Mouse (Mus musculus) embryonic facial prominence, embryonic 10.5 days (tissue): Measurements from ENCODE around the gene Kdm2a. TPM values are rescaled to one million over a fixed set of nuclear protein-coding genes. Genes with fewer than 3 reads are reported as not detected.

Experiments
- DNase-seq: peaks from one replicate; pipeline ENCODE4 v3.0.0-alpha.2; 2017; ENCODE audit warnings: low spot score
- H3K27ac ChIP-seq: fragments of 300-500 bp; sonication (generic); replicated peaks from 2 replicates; pipeline ENCODE4 v1.5.1; 2016; ENCODE audit warnings: mild to moderate bottlenecking
- H3K27me3 ChIP-seq: fragments of 300-500 bp; sonication (generic); replicated peaks from 2 replicates; pipeline ENCODE4 v1.6.1; 2016; ENCODE audit warnings: low read depth, mild to moderate bottlenecking; ENCODE audit not compliant: poor library complexity, severe bottlenecking
- H3K36me3 ChIP-seq: fragments of 300-500 bp; sonication (generic); replicated peaks from 2 replicates; pipeline ENCODE4 v1.6.1; 2016; ENCODE audit warnings: mild to moderate bottlenecking, moderate library complexity
- H3K4me1 ChIP-seq: fragments of 300-500 bp; sonication (generic); 2 replicates; pipeline ENCODE4 v1.6.1; 2016
- H3K4me3 ChIP-seq: fragments of 300-500 bp; sonication (generic); 2 replicates; pipeline ENCODE4 v1.5.1; 2016; ENCODE audit warnings: mild to moderate bottlenecking, moderate library complexity
- H3K9me3 ChIP-seq: fragments of 300-500 bp; sonication (generic); 2 replicates; pipeline ENCODE4 v1.6.1; 2016; ENCODE audit warnings: mild to moderate bottlenecking
- WGBS: fragments of 180-500 bp; shearing (Covaris S2); methylation state at CpG from one replicate; pipeline ENCODE4 v1.1.7; 2016; 5-methylcytosine and 5-hydroxymethylcytosine counted together
- polyA plus RNA-seq: library from polyadenylated mRNA; unstranded; fragments of >200 nt; fragmentation: Nextera tagmentation; extraction: Ambion mirVana; gene quantifications from 2 replicates; pipeline ENCODE4 v1.2.1, GENCODE M21; 2016

Gene Kdm2a
- polyA plus RNA-seq, 1 experiment from 2014 or later, result 69.6 TPM

DNA sequence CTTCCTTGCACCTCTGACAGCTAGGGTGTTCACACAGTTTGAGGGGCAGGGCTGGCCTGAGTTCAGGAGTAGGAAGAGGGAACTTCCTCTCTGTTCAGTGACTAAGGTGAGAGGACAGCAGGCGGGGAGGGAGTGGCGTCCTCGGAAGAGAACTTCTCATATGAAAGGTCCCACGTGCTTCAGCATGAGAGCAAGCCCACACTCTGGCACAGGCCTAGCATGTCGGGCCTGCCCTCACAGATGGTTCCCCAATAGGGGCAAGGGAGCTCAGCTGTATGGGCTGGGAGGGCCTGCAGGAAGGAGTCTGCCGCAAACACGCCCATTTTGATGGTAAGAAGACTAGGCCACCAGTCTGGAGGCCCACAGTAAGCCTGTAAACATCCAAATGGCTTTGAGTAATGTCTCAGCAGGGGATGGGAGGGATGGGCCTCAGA is 97.8 kb downstream of the Kdm2a start:
- H3K27ac ChIP-seq, result no peak overlapping the region; the same call in 1 of the 2 replicates

DNA sequence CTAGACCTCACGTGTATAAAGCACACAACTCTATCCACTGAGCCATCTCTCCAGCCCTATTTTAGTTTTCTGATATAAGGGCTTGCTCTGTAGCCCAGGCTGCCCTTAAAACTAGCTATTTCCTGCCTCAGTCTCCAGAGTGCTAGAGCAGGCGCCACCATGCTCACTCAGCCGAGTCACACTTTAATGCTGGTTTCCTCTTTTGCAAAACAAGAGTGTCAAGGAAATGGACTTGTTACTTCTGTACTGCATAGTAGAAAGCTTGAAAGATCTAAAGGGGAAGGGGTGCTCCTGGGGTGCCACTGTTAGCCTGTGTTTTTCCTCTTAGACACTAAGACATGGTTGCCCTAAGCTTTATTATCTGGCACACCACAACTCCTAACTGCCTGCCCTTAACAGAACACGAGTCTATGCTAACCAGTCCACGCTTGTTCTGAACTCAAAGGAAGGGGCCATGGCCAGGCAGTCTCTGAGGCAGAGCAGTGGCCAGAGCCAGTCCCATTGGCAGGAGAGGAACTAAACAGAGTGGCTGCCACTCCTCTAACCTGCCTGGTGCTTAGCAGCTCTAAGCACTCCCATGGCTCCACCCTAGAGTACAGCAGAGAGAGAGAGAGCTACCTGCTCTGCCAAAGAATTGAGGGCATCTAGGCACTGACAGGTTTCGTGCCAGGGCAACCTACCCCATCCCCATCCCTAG is 98.4 kb downstream of the Kdm2a start:
- H3K4me1 ChIP-seq, result peaks cover 62% of the 10 kb centered on the region
- 80% methylated on average over 6 of the region's 6 CpGs for WGBS
- no peak overlapping the region; the same call in 1 of the 2 replicates for H3K27ac ChIP-seq
- no peaks in the 10 kb centered on the region for H3K9me3 ChIP-seq
- H3K27me3 ChIP-seq, result no peaks in the 10 kb centered on the region
- peaks cover 32% of the 10 kb centered on the region for H3K36me3 ChIP-seq
- no peak overlapping the region for H3K4me3 ChIP-seq
- no peak for DNase-seq

More for the DNA sequence above, 97.8 kb downstream of the Kdm2a start:
- Histone ChIP-seq H3K36me3 (peaks cover 27% of the 10 kb centered on the region), H3K4me3 (no peak overlapping the region), H3K9me3 (no peaks in the 10 kb centered on the region), H3K27me3 (no peaks in the 10 kb centered on the region), H3K4me1 (peaks cover 65% of the 10 kb centered on the region)
- no peak for DNase-seq
- 56% methylated on average over 7 of the region's 7 CpGs for WGBS

DNA sequence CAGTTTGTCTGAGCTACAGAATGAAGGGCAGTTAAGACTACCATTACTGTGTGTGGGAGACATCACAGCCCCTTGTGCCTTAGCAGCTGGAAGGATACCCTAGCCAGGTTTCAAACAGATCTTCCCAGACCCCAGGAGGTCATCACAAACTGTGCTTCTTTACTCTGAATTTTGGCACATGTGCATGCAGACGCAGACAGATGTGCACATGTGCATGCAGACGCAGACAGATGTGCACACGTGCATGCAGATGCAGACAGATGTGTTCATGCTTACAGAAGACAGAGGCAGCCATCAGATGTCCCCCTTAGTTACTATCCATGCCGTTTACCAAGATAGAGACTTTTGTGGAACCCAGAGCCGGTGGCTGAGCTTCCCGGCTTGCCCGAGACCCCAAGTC is 99.0 kb downstream of the Kdm2a start:
- Histone ChIP-seq H3K36me3 (peaks cover 38% of the 10 kb centered on the region), H3K27ac (no peak overlapping the region)
- 90% methylated on average over 7 of the region's 7 CpGs for WGBS

DNA sequence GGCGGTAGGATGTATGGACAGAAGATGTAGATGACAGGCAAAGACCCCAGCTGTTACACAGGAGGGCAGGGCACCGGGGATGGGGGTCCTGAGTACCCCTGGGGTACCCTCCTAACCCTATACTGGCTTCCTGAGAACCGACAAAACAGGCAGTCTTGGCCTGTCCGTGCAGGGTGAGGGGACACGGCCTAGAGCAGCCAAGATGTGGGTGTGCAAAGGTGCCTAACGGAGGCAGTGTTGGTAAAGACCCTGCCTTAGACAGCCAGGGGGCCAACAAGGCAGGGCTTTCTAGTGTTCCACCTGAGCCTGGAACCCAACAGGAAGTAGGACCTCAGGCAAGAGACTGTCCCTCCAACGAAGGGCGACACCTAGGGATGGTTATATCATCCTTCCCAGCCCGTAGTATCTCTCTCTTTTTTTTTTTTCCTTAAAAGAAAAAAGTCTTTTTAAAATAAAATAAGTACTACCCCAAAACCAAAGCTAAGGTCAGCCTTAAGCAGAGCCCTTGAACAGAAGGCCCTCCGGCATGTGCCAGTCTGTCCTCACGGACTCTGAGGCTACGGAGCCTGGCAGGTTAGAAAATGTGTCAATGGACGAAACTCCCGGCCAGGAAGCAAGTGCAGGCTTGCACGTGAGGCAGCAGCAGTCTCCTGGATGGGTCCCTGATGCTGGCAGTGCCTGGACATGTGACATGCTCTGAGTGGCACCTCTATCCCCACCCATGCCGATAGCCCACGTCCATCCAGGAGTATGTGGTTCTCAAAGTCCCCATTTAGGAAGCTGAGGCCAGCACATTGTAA is 99.6 kb downstream of the Kdm2a start:
- no peak for DNase-seq
- WGBS, result 90% methylated on average over 17 of the region's 17 CpGs
- H3K36me3 ChIP-seq, result peaks cover 44% of the 10 kb centered on the region
- no peak overlapping the region for H3K4me3 ChIP-seq
- no peaks in the 10 kb centered on the region for H3K27me3 ChIP-seq
- H3K4me1 ChIP-seq, result peaks cover 55% of the 10 kb centered on the region
- no peak overlapping the region for H3K27ac ChIP-seq
- H3K9me3 ChIP-seq, result no peaks in the 10 kb centered on the region

More for the DNA sequence above, 99.0 kb downstream of the Kdm2a start:
- peaks cover 61% of the 10 kb centered on the region for H3K4me1 ChIP-seq
- no peak overlapping the region for H3K4me3 ChIP-seq
- no peaks in the 10 kb centered on the region for H3K27me3 ChIP-seq
- DNase-seq, result no peak
- H3K9me3 ChIP-seq, result no peaks in the 10 kb centered on the region

DNA sequence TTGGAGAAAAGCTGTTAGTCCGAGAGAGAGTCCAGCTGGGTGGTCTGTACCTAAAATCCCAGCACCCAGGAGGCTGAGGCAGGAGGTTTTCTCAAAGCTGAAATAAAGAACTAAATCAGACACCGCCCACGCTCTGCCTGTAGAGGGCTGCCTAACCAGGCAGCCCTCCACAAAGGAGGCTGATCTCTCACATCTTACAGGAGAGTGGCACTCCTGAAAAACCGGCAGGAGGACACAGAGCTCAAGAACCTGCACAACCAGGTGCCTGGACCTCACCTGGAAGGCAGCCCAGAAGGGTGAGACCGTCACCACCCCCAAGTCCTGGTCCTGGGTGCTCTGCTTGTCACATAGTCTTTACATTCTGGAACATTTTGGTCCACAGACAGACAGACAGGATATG is 100.2 kb downstream of the Kdm2a start:
- Histone ChIP-seq H3K4me3 (no peak overlapping the region), H3K36me3 (peaks cover 51% of the 10 kb centered on the region), H3K4me1 (peaks cover 48% of the 10 kb centered on the region), H3K9me3 (no peaks in the 10 kb centered on the region), H3K27me3 (no peaks in the 10 kb centered on the region), H3K27ac (no peak overlapping the region)
- WGBS, result 91% methylated on average over 5 of the region's 5 CpGs
- DNase-seq, result no peak

GRCm38 (mm10) chr19:4296611-4297010 is 101.5 kb downstream of the Kdm2a start:
- no peak for DNase-seq
- Histone ChIP-seq H3K9me3 (no peaks in the 10 kb centered on the region), H3K4me1 (peaks cover 35% of the 10 kb centered on the region), H3K27me3 (no peaks in the 10 kb centered on the region), H3K27ac (no peak overlapping the region), H3K4me3 (no peak overlapping the region), H3K36me3 (peaks cover 64% of the 10 kb centered on the region)
- 89% methylated on average over 2 of the region's 2 CpGs for WGBS

DNA sequence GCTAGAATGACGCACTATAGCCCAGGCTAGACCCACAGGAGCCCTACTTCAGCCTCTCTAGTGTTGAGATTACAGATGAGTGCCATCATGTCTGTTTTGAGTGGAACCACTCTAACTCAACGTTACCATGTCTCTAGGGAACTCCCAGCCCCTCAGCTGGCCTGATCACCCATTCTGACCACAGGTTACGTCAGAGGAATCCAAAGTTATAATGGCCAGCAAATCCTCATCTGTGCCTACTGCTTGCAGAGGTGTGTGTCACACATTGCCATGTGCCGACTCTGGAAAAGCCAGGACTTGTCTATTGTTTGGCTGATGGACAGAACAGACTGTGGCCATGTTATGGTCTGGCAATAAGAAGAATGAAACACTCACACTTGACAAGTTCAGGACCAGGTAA is 102.7 kb downstream of the Kdm2a start:
- Histone ChIP-seq H3K4me1 (peaks cover 23% of the 10 kb centered on the region), H3K9me3 (no peaks in the 10 kb centered on the region), H3K27ac (no peak overlapping the region), H3K4me3 (no peak overlapping the region), H3K36me3 (peaks cover 76% of the 10 kb centered on the region), H3K27me3 (no peaks in the 10 kb centered on the region)
- WGBS, result 93% methylated on average over 4 of the region's 4 CpGs
- DNase-seq, result no peak

DNA sequence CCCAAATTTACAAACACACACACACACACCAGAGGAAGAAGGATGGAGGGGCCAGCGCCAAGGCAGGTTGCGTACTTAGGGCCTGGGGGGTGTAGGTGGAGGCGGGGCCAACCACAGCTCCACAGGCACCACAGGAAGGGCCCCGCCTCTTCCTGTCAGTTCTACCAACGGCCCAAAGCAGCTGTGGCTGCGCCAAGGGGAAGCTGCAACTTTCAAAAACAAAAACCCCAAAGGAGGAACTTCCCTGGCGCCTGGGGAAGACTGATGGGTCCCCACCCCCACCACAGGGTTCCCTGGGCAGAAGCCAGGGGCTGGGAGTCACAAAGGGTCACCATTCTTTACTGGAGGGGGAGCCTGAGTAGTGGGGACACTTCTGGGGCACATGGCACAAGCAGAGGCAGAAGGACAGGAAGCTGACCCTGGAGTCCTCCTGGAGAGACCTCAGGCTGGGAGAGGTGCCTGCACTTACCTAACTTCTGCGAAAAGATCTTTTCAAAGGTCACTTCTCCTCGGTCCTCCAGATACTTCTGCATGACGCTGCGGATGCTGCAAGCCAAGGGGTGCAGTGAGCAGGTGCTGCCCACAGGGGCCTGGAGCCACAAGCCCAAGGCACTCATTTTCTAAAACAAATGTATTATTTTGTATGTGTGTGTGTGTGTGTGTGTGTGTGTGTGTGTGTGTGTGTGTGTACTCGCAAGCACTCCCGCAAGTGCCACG is 103.5 kb downstream of the Kdm2a start:
- no peak for DNase-seq
- Histone ChIP-seq H3K36me3 (peaks cover 84% of the 10 kb centered on the region), H3K9me3 (no peaks in the 10 kb centered on the region), H3K4me3 (no peak overlapping the region), H3K27ac (peak overlapping the region; percentile 20; the same call in 1 of the 2 replicates), H3K4me1 (peaks cover 18% of the 10 kb centered on the region), H3K27me3 (no peaks in the 10 kb centered on the region)
- 72% methylated on average over 14 of the region's 14 CpGs for WGBS

- H3K36me3 ChIP-seq, result peaks cover 100% of the 10 kb centered on the region
- H3K4me1 ChIP-seq, result peaks cover 7% of the 10 kb centered on the region
- no peaks in the 10 kb centered on the region for H3K27me3 ChIP-seq
- DNase-seq, result no peak
- H3K4me3 ChIP-seq, result no peak overlapping the region
- WGBS, result 90% methylated on average over 11 of the region's 11 CpGs
- H3K9me3 ChIP-seq, result no peaks in the 10 kb centered on the region
- H3K27ac ChIP-seq, result no peak overlapping the region
Measured at GRCm38 (mm10) chr19:4291161-4291560, 106.9 kb downstream of the Kdm2a start.

GRCm38 (mm10) chr19:4290749-4291148 is 107.3 kb downstream of the Kdm2a start:
- peaks cover 100% of the 10 kb centered on the region for H3K36me3 ChIP-seq
- no peak for DNase-seq
- no peaks in the 10 kb centered on the region for H3K9me3 ChIP-seq
- 76% methylated on average over 15 of the region's 15 CpGs for WGBS
- no peaks in the 10 kb centered on the region for H3K27me3 ChIP-seq
- H3K4me3 ChIP-seq, result no peak overlapping the region
- H3K27ac ChIP-seq, result no peak overlapping the region
- H3K4me1 ChIP-seq, result peaks cover 7% of the 10 kb centered on the region

- Histone ChIP-seq H3K4me1 (peaks cover 20% of the 10 kb centered on the region), H3K27ac (peak overlapping the region; percentile 81; the same call in 1 of the 2 replicates), H3K27me3 (peaks cover 18% of the 10 kb centered on the region), H3K9me3 (peaks cover 7% of the 10 kb centered on the region; the same call in 1 of the 2 replicates), H3K4me3 (peak overlapping the region; percentile 80), H3K36me3 (peaks cover 45% of the 10 kb centered on the region)
- WGBS, result 51% methylated on average over 7 of the region's 7 CpGs
- DNase-seq, result no peak
Measured at GRCm38 (mm10) chr19:4283653-4284052, 114.4 kb downstream of the Kdm2a start.

- Histone ChIP-seq H3K27ac (peak within 1 kb of the TSS; percentile 81), H3K4me1 (peaks cover 20% of the 10 kb centered on the region), H3K27me3 (peaks cover 18% of the 10 kb centered on the region), H3K9me3 (peaks cover 7% of the 10 kb centered on the region; the same call in 1 of the 2 replicates), H3K4me3 (peak within 1 kb of the TSS; percentile 80), H3K36me3 (peaks cover 39% of the 10 kb centered on the region)
- 1% methylated on average over 50 of the region's 50 CpGs for WGBS
- DNase-seq, result peak; percentile 93
Measured at GRCm38 (mm10) chr19:4282898-4283553, 115.1 kb downstream of the Kdm2a start, which contains the start of gene Ankrd13d. Ankrd13d (minus strand) TSS chr19:4283137.
